Mouse (Mus musculus): ENCODE measurements around the gene Nampt. TPM values are rescaled to one million over a fixed set of nuclear protein-coding genes. Genes with fewer than 3 reads are reported as not detected.
A peak's percentile ranks its signal among the peaks of the same experiment; 100 is the strongest.

Gene Nampt
- polyA plus RNA-seq (2012) = 0.09 and 0.17 TPM in 2 replicates

GRCm38 (mm10) chr12:32819416-32819815 lies at the start of gene Nampt:
Nampt (plus strand) TSS chr12:32819545.
- Histone ChIP-seq H3K4me3 (replicated peaks) (peak within 1 kb of the TSS; percentile 76), H3K36me3 (ENCODE audit: control insufficient read depth) (peaks cover 2% of the 10 kb centered on the region), H3K27me3 (ENCODE audit: control insufficient read depth) (no peaks in the 10 kb centered on the region; the same call in 1 of the 2 replicates), H3K4me1 (ENCODE audit: control insufficient read depth) (peaks cover 22% of the 10 kb centered on the region), H3K9me3 (ENCODE audit: control insufficient read depth, low read length) (no peaks in the 10 kb centered on the region)
- no peak for TF ChIP-seq GATA1 (IDR thresholded peaks at IDR 0.05; ENCODE audit: low read length)
- no peak for TF ChIP-seq TAL1 (IDR thresholded peaks at IDR 0.05; ENCODE audit: low read length)

GRCm38 (mm10) chr12:32770766-32771165 lies 48.6 kb upstream of the Nampt start:
- TF ChIP-seq GATA1 (IDR thresholded peaks at IDR 0.05; ENCODE audit: low read length) (no peak), TAL1 (IDR thresholded peaks at IDR 0.05; ENCODE audit: low read length) (no peak)
- H3K27me3 ChIP-seq (ENCODE audit: control insufficient read depth) = no peaks in the 10 kb centered on the region
- no peak overlapping the region for H3K4me3 ChIP-seq (replicated peaks)
- H3K9me3 ChIP-seq (ENCODE audit: control insufficient read depth, low read length) = no peaks in the 10 kb centered on the region
- no peaks in the 10 kb centered on the region for H3K36me3 ChIP-seq (ENCODE audit: control insufficient read depth)
- H3K4me1 ChIP-seq (ENCODE audit: control insufficient read depth) = no peaks in the 10 kb centered on the region

GRCm38 (mm10) chr12:32774592-32774991 lies 44.8 kb upstream of the Nampt start:
- no peaks in the 10 kb centered on the region for H3K9me3 ChIP-seq (ENCODE audit: control insufficient read depth, low read length)
- no peaks in the 10 kb centered on the region for H3K36me3 ChIP-seq (ENCODE audit: control insufficient read depth)
- no peak for TF ChIP-seq GATA1 (IDR thresholded peaks at IDR 0.05; ENCODE audit: low read length)
- TF ChIP-seq TAL1 (IDR thresholded peaks at IDR 0.05; ENCODE audit: low read length) = no peak
- H3K27me3 ChIP-seq (ENCODE audit: control insufficient read depth) = no peaks in the 10 kb centered on the region
- no peak overlapping the region for H3K4me3 ChIP-seq (replicated peaks)
- H3K4me1 ChIP-seq (ENCODE audit: control insufficient read depth) = no peaks in the 10 kb centered on the region

GRCm38 (mm10) chr12:32789092-32789491 lies 30.3 kb upstream of the Nampt start:
- Histone ChIP-seq H3K36me3 (ENCODE audit: control insufficient read depth) (no peaks in the 10 kb centered on the region), H3K4me1 (ENCODE audit: control insufficient read depth) (no peaks in the 10 kb centered on the region), H3K27me3 (ENCODE audit: control insufficient read depth) (no peaks in the 10 kb centered on the region), H3K9me3 (ENCODE audit: control insufficient read depth, low read length) (no peaks in the 10 kb centered on the region), H3K4me3 (replicated peaks) (no peak overlapping the region)
- no peak for TF ChIP-seq TAL1 (IDR thresholded peaks at IDR 0.05; ENCODE audit: low read length)

GRCm38 (mm10) chr12:32795765-32796471 lies 23.4 kb upstream of the Nampt start:
- Histone ChIP-seq H3K9me3 (ENCODE audit: control insufficient read depth, low read length) (no peaks in the 10 kb centered on the region), H3K4me3 (replicated peaks) (no peak overlapping the region), H3K27me3 (ENCODE audit: control insufficient read depth) (no peaks in the 10 kb centered on the region), H3K36me3 (ENCODE audit: control insufficient read depth) (no peaks in the 10 kb centered on the region), H3K4me1 (ENCODE audit: control insufficient read depth) (no peaks in the 10 kb centered on the region)
- TF ChIP-seq GATA1 (IDR thresholded peaks at IDR 0.05; ENCODE audit: low read length) (no peak), TAL1 (IDR thresholded peaks at IDR 0.05; ENCODE audit: low read length) (no peak)

- no peaks in the 10 kb centered on the region for H3K9me3 ChIP-seq (ENCODE audit: control insufficient read depth, low read length)
- no peaks in the 10 kb centered on the region for H3K27me3 ChIP-seq (ENCODE audit: control insufficient read depth)
- H3K36me3 ChIP-seq (ENCODE audit: control insufficient read depth) = no peaks in the 10 kb centered on the region
- TF ChIP-seq TAL1 (IDR thresholded peaks at IDR 0.05; ENCODE audit: low read length) (no peak), GATA1 (IDR thresholded peaks at IDR 0.05; ENCODE audit: low read length) (no peak)
- no peaks in the 10 kb centered on the region for H3K4me1 ChIP-seq (ENCODE audit: control insufficient read depth)
- H3K4me3 ChIP-seq (replicated peaks) = no peak overlapping the region
Observed at GRCm38 (mm10) chr12:32797438-32797837, 21.9 kb upstream of the Nampt start.

- no peaks in the 10 kb centered on the region for H3K9me3 ChIP-seq (ENCODE audit: control insufficient read depth, low read length)
- no peaks in the 10 kb centered on the region for H3K4me1 ChIP-seq (ENCODE audit: control insufficient read depth)
- no peak overlapping the region for H3K4me3 ChIP-seq (replicated peaks)
- no peaks in the 10 kb centered on the region for H3K36me3 ChIP-seq (ENCODE audit: control insufficient read depth)
- H3K27me3 ChIP-seq (ENCODE audit: control insufficient read depth) = no peaks in the 10 kb centered on the region
- TF ChIP-seq GATA1 (IDR thresholded peaks at IDR 0.05; ENCODE audit: low read length) (no peak), TAL1 (IDR thresholded peaks at IDR 0.05; ENCODE audit: low read length) (no peak)
Observed at GRCm38 (mm10) chr12:32801078-32801477, 18.3 kb upstream of the Nampt start.

GRCm38 (mm10) chr12:32805559-32805958 lies 13.8 kb upstream of the Nampt start:
- H3K4me1 ChIP-seq (ENCODE audit: control insufficient read depth) = no peaks in the 10 kb centered on the region
- H3K27me3 ChIP-seq (ENCODE audit: control insufficient read depth) = no peaks in the 10 kb centered on the region
- H3K4me3 ChIP-seq (replicated peaks) = no peak overlapping the region
- no peak for TF ChIP-seq GATA1 (IDR thresholded peaks at IDR 0.05; ENCODE audit: low read length)
- TF ChIP-seq TAL1 (IDR thresholded peaks at IDR 0.05; ENCODE audit: low read length) = no peak
- no peaks in the 10 kb centered on the region for H3K9me3 ChIP-seq (ENCODE audit: control insufficient read depth, low read length)
- no peaks in the 10 kb centered on the region for H3K36me3 ChIP-seq (ENCODE audit: control insufficient read depth)

GRCm38 (mm10) chr12:32819823-32820605 lies 669 bp downstream of the Nampt start:
- TF ChIP-seq TAL1 (IDR thresholded peaks at IDR 0.05; ENCODE audit: low read length) = no peak
- TF ChIP-seq GATA1 (IDR thresholded peaks at IDR 0.05; ENCODE audit: low read length) = no peak
- no peaks in the 10 kb centered on the region for H3K9me3 ChIP-seq (ENCODE audit: control insufficient read depth, low read length)

More at GRCm38 (mm10) chr12:32819823-32820605, 669 bp downstream of the Nampt start:
- Histone ChIP-seq H3K36me3 (ENCODE audit: control insufficient read depth) (peaks cover 2% of the 10 kb centered on the region), H3K27me3 (ENCODE audit: control insufficient read depth) (no peaks in the 10 kb centered on the region; the same call in 1 of the 2 replicates), H3K4me3 (replicated peaks) (peak overlapping the region; percentile 76), H3K4me1 (ENCODE audit: control insufficient read depth) (peaks cover 22% of the 10 kb centered on the region)

All from erythroblast, embryonic 14.5 days (primary cell).